Mouse (Mus musculus) ES-Bruce4 (cell line): ENCODE measurements around the gene Adamtsl1.

Experiments used
- CTCF ChIP-seq: IDR thresholded peaks from one replicate; pipeline ENCODE4 v1.8.1; 2011; ENCODE audit warnings: low read depth, low read length
- POLR2A ChIP-seq: IDR thresholded peaks from one replicate; pipeline ENCODE4 v1.8.1; 2011; ENCODE audit warnings: low read length; ENCODE audit not compliant: insufficient read depth

DNA sequence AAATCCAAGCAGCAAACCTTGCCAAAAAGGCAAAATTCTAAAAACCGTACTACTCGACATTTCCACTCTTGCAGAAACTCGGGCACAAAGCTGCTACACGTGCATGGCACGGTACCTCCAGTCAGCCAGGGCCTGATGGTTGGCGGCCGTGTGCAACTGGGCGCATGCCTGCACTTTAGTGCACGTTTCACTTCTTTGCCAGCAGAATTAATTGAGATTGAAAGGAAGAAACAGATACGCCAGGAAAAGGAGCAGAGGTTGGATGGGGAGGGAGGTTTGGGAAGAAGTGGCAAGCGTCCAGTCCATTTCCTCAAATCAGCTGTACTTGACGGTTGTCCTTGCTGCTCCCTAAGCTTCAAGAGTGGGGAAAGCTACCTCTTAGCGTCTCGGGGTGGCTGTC, 664.1 kb downstream of the Adamtsl1 start:
- TF ChIP-seq POLR2A (no peak), CTCF (no peak)
